Mouse (Mus musculus): ENCODE measurements around the gene Cacna2d1. TPM values are rescaled to one million over a fixed set of nuclear protein-coding genes. Genes with fewer than 3 reads are reported as not detected.

Cacna2d1 gene
- polyA plus RNA-seq, 1 experiment from 2014 or later: 38.6 TPM

GRCm38 (mm10) chr5:16376329-16376908, 441.9 kb downstream of the Cacna2d1 start:
- Histone ChIP-seq H3K27ac (replicated peaks) (no peak overlapping the region), H3K4me2 (replicated peaks) (no peak overlapping the region), H3K4me3 (no peak overlapping the region), H3K27me3 (no peaks in the 10 kb centered on the region), H3K9me3 (no peaks in the 10 kb centered on the region), H3K36me3 (no peaks in the 10 kb centered on the region), H3K4me1 (no peaks in the 10 kb centered on the region), H3K9ac (replicated peaks) (no peak overlapping the region)
- 93% methylated on average over 3 of the region's 3 CpGs for WGBS
- ATAC-seq (ENCODE audit: low FRiP score, low read depth): no peak

GRCm38 (mm10) chr5:16410011-16410410, 475.5 kb downstream of the Cacna2d1 start:
- Histone ChIP-seq H3K36me3 (no peaks in the 10 kb centered on the region), H3K27me3 (no peaks in the 10 kb centered on the region)

GRCm38 (mm10) chr5:16414693-16415092, 480.2 kb downstream of the Cacna2d1 start:
- Histone ChIP-seq H3K27me3 (no peaks in the 10 kb centered on the region), H3K9me3 (no peaks in the 10 kb centered on the region), H3K4me1 (no peaks in the 10 kb centered on the region), H3K27ac (replicated peaks) (no peak overlapping the region), H3K4me3 (no peak overlapping the region), H3K9ac (replicated peaks) (no peak overlapping the region), H3K4me2 (replicated peaks) (no peak overlapping the region), H3K36me3 (no peaks in the 10 kb centered on the region)
- ATAC-seq (ENCODE audit: low FRiP score, low read depth): no peak

More at GRCm38 (mm10) chr5:16410011-16410410, 475.5 kb downstream of the Cacna2d1 start:
- Histone ChIP-seq H3K9ac (replicated peaks) (no peak overlapping the region), H3K4me2 (replicated peaks) (no peak overlapping the region), H3K4me1 (no peaks in the 10 kb centered on the region), H3K4me3 (no peak overlapping the region), H3K9me3 (no peaks in the 10 kb centered on the region), H3K27ac (replicated peaks) (no peak overlapping the region)
- WGBS: 85% methylated on average over 8 of the region's 8 CpGs
- ATAC-seq (ENCODE audit: low FRiP score, low read depth): no peak

- Histone ChIP-seq H3K4me1 (no peaks in the 10 kb centered on the region), H3K4me3 (no peak overlapping the region), H3K9me3 (no peaks in the 10 kb centered on the region), H3K27me3 (no peaks in the 10 kb centered on the region), H3K27ac (replicated peaks) (no peak overlapping the region), H3K4me2 (replicated peaks) (no peak overlapping the region), H3K9ac (replicated peaks) (no peak overlapping the region), H3K36me3 (no peaks in the 10 kb centered on the region)
- WGBS: 77% methylated on average over 1 of the region's 1 CpGs
- no peak for ATAC-seq (ENCODE audit: low FRiP score, low read depth)
These were observed 483.5 kb downstream of the Cacna2d1 start for GRCm38 (mm10) chr5:16417996-16418395.

GRCm38 (mm10) chr5:16418504-16418903, 484.0 kb downstream of the Cacna2d1 start:
- Histone ChIP-seq H3K4me2 (replicated peaks) (no peak overlapping the region), H3K36me3 (no peaks in the 10 kb centered on the region), H3K9ac (replicated peaks) (no peak overlapping the region), H3K27me3 (no peaks in the 10 kb centered on the region), H3K4me3 (no peak overlapping the region), H3K9me3 (no peaks in the 10 kb centered on the region), H3K27ac (replicated peaks) (no peak overlapping the region), H3K4me1 (no peaks in the 10 kb centered on the region)
- ATAC-seq (ENCODE audit: low FRiP score, low read depth): no peak
- WGBS: 91% methylated on average over 3 of the region's 3 CpGs

Other genes starting within 250 kb of the Cacna2d1 start
- gene Speer4c, start 220.4 kb upstream of the Cacna2d1 start, polyA plus RNA-seq (2016; fragmentation: Nextera tagmentation; extraction: Ambion mirVana): not detected in 2 replicates

Data from midbrain, embryonic 12.5 days (tissue).